Mouse (Mus musculus): ENCODE measurements around the gene Bbx. TPM values are rescaled to one million over a fixed set of nuclear protein-coding genes. Genes with fewer than 3 reads are reported as not detected.

Gene Bbx
- polyA plus RNA-seq, 2 experiments: 13.4 to 30.9 TPM

- H3K4me1 ChIP-seq (ENCODE audit: control insufficient read depth, insufficient read depth, low read length): no peaks in the 10 kb centered on the region
- no peaks in the 10 kb centered on the region for H3K27me3 ChIP-seq (ENCODE audit: control insufficient read depth, insufficient read depth, low read length)
- ATAC-seq (ENCODE audit: low FRiP score, low read depth) (no peak), DNase-seq (ENCODE audit: low spot score) (no peak)
- no peak overlapping the region for H3K4me2 ChIP-seq (replicated peaks; ENCODE audit: low read depth, low read length, severe bottlenecking)
- WGBS: 76% methylated on average over 6 of the region's 6 CpGs
- H3K36me3 ChIP-seq (ENCODE audit: control insufficient read depth, insufficient read depth, low read length): no peaks in the 10 kb centered on the region
- no peak overlapping the region for H3K27ac ChIP-seq (replicated peaks; ENCODE audit: low read depth, low read length)
- H3K9me3 ChIP-seq (ENCODE audit: control insufficient read depth, low read length): no peaks in the 10 kb centered on the region
- H3K4me3 ChIP-seq (replicated peaks; ENCODE audit: low read length): no peak overlapping the region
- H3K9ac ChIP-seq (ENCODE audit: low read depth, low read length, severe bottlenecking): no peak overlapping the region
- no peak for TF ChIP-seq POLR2A (IDR thresholded peaks at IDR 0.05; ENCODE audit: borderline replicate concordance, extremely low read depth, insufficient read depth, insufficient read length)
Observed at GRCm38 (mm10) chr16:50308256-50308655, 123.9 kb downstream of the Bbx start.

GRCm38 (mm10) chr16:50307231-50307630, 125.0 kb downstream of the Bbx start:
- WGBS: 86% methylated on average over 4 of the region's 4 CpGs
- Histone ChIP-seq H3K27ac (replicated peaks; ENCODE audit: low read depth, low read length) (no peak overlapping the region), H3K4me3 (replicated peaks; ENCODE audit: low read length) (no peak overlapping the region), H3K9me3 (ENCODE audit: control insufficient read depth, low read length) (no peaks in the 10 kb centered on the region), H3K36me3 (ENCODE audit: control insufficient read depth, insufficient read depth, low read length) (no peaks in the 10 kb centered on the region), H3K27me3 (ENCODE audit: control insufficient read depth, insufficient read depth, low read length) (no peaks in the 10 kb centered on the region), H3K9ac (ENCODE audit: low read depth, low read length, severe bottlenecking) (no peak overlapping the region), H3K4me1 (ENCODE audit: control insufficient read depth, insufficient read depth, low read length) (no peaks in the 10 kb centered on the region), H3K4me2 (replicated peaks; ENCODE audit: low read depth, low read length, severe bottlenecking) (no peak overlapping the region)
- DNase-seq (ENCODE audit: low spot score): no peak
- no peak for ATAC-seq (ENCODE audit: low FRiP score, low read depth)
- TF ChIP-seq POLR2A (IDR thresholded peaks at IDR 0.05; ENCODE audit: borderline replicate concordance, extremely low read depth, insufficient read depth, insufficient read length): no peak

GRCm38 (mm10) chr16:50306727-50307126, 125.5 kb downstream of the Bbx start:
- H3K27ac ChIP-seq (replicated peaks; ENCODE audit: low read depth, low read length): no peak overlapping the region
- peak; percentile 70 for DNase-seq (ENCODE audit: low spot score)
- no peak for ATAC-seq (ENCODE audit: low FRiP score, low read depth)
- no peaks in the 10 kb centered on the region for H3K36me3 ChIP-seq (ENCODE audit: control insufficient read depth, insufficient read depth, low read length)
- TF ChIP-seq POLR2A (IDR thresholded peaks at IDR 0.05; ENCODE audit: borderline replicate concordance, extremely low read depth, insufficient read depth, insufficient read length): no peak
- no peak overlapping the region for H3K9ac ChIP-seq (ENCODE audit: low read depth, low read length, severe bottlenecking)
- no peak overlapping the region for H3K4me2 ChIP-seq (replicated peaks; ENCODE audit: low read depth, low read length, severe bottlenecking)
- no peaks in the 10 kb centered on the region for H3K4me1 ChIP-seq (ENCODE audit: control insufficient read depth, insufficient read depth, low read length)
- no peaks in the 10 kb centered on the region for H3K27me3 ChIP-seq (ENCODE audit: control insufficient read depth, insufficient read depth, low read length)
- no peak overlapping the region for H3K4me3 ChIP-seq (replicated peaks; ENCODE audit: low read length)
- no peaks in the 10 kb centered on the region for H3K9me3 ChIP-seq (ENCODE audit: control insufficient read depth, low read length)

GRCm38 (mm10) chr16:50305156-50305555, 127.0 kb downstream of the Bbx start:
- Histone ChIP-seq H3K9ac (ENCODE audit: low read depth, low read length, severe bottlenecking) (no peak overlapping the region), H3K4me1 (ENCODE audit: control insufficient read depth, insufficient read depth, low read length) (no peaks in the 10 kb centered on the region), H3K4me2 (replicated peaks; ENCODE audit: low read depth, low read length, severe bottlenecking) (no peak overlapping the region), H3K27ac (replicated peaks; ENCODE audit: low read depth, low read length) (no peak overlapping the region), H3K4me3 (replicated peaks; ENCODE audit: low read length) (no peak overlapping the region), H3K27me3 (ENCODE audit: control insufficient read depth, insufficient read depth, low read length) (no peaks in the 10 kb centered on the region), H3K36me3 (ENCODE audit: control insufficient read depth, insufficient read depth, low read length) (no peaks in the 10 kb centered on the region), H3K9me3 (ENCODE audit: control insufficient read depth, low read length) (no peaks in the 10 kb centered on the region)
- ATAC-seq (ENCODE audit: low FRiP score, low read depth): no peak
- TF ChIP-seq POLR2A (IDR thresholded peaks at IDR 0.05; ENCODE audit: borderline replicate concordance, extremely low read depth, insufficient read depth, insufficient read length): no peak
- WGBS: 75% methylated on average over 6 of the region's 6 CpGs
- no peak for DNase-seq (ENCODE audit: low spot score)

- WGBS: 87% methylated on average over 1 of the region's 1 CpGs
- no peak overlapping the region for H3K4me2 ChIP-seq (replicated peaks; ENCODE audit: low read depth, low read length, severe bottlenecking)
- H3K36me3 ChIP-seq (ENCODE audit: control insufficient read depth, insufficient read depth, low read length): no peaks in the 10 kb centered on the region
- TF ChIP-seq POLR2A (IDR thresholded peaks at IDR 0.05; ENCODE audit: borderline replicate concordance, extremely low read depth, insufficient read depth, insufficient read length): no peak
- ATAC-seq (ENCODE audit: low FRiP score, low read depth): no peak
- H3K4me3 ChIP-seq (replicated peaks; ENCODE audit: low read length): no peak overlapping the region
- H3K9me3 ChIP-seq (ENCODE audit: control insufficient read depth, low read length): no peaks in the 10 kb centered on the region
- H3K9ac ChIP-seq (ENCODE audit: low read depth, low read length, severe bottlenecking): no peak overlapping the region
- peaks cover 5% of the 10 kb centered on the region; the same call in 1 of the 2 replicates for H3K4me1 ChIP-seq (ENCODE audit: control insufficient read depth, insufficient read depth, low read length)
- no peak overlapping the region for H3K27ac ChIP-seq (replicated peaks; ENCODE audit: low read depth, low read length)
- DNase-seq (ENCODE audit: low spot score): no peak
- H3K27me3 ChIP-seq (ENCODE audit: control insufficient read depth, insufficient read depth, low read length): no peaks in the 10 kb centered on the region
Observed at GRCm38 (mm10) chr16:50302566-50302965, 129.6 kb downstream of the Bbx start.

Data from limb, embryonic 14.5 days (tissue).